Mouse (Mus musculus): ENCODE measurements around the gene Ebf3.

Gene Ebf3

DNA sequence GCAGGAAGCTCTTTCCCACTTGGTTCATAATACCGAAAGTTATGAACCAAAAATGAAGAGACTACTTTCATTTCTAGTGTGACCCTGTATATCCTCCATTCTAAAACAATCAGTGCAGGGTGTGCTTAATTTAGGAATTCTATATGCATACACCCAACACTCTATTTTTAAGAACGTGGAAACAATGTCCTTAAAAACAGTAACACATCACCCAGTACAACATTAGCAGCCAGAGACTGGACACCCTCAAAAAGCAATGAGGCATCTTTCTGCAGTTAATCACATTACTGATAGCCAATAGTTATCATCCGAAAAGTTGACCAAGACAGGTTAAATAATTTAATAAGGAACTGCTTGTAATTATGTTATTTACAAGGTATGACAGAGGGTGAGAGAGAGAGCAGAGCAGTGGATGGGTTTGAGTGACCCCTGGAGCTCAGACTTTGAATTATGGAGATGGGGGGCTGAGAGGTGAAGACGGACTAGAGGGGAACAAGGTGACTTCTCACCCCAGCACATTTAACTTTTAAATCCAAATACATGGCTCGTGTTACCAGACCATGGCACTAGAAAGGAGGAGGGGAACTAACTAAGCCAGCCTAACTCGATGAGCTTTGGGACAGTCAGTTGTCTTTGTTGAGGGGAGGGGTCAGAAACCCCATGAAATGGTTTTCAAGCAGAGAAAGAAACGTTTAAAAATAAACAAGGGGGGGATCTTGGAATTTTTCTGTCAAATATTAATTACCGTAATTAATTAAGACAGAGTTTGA lies 2.7 kb downstream of the Ebf3 start:
- DNase-seq = no peak

GRCm38 (mm10) chr7:137310876-137311275 lies 3.4 kb downstream of the Ebf3 start:
- DNase-seq = no peak

DNA sequence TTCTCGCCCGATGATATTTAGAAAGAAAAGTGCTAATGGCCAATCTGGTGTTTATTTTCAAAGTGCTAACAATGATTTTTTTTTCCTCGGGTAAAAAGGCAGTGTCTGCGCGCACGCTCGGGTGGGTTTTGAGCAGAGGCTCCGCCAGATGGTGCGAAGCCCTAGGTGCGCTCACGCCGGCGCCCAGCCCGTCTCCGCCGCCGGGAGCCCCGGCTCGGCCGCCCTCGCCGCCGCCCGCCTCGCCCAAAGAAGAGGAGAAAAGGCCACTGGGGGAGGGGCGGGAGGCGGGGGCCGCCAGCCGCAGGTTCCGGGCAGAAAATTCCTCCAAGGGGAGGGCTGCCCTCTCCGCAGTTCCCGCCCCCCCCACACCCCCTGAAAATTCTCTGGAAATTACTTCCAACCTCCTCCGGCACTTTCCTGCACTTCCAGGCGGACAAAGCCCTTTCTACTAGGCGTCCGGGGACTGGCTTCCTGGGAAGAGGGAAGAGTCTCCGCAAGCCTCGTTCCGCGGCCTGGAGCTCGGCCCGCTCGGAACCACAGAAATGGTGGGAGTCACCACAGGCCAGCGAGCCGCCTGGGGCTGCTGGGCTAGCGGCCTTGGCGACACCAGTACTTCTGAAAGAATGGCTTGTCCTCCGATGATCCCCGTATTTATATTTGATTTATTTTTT lies 4.0 kb downstream of the Ebf3 start:
- no peak for DNase-seq

DNA sequence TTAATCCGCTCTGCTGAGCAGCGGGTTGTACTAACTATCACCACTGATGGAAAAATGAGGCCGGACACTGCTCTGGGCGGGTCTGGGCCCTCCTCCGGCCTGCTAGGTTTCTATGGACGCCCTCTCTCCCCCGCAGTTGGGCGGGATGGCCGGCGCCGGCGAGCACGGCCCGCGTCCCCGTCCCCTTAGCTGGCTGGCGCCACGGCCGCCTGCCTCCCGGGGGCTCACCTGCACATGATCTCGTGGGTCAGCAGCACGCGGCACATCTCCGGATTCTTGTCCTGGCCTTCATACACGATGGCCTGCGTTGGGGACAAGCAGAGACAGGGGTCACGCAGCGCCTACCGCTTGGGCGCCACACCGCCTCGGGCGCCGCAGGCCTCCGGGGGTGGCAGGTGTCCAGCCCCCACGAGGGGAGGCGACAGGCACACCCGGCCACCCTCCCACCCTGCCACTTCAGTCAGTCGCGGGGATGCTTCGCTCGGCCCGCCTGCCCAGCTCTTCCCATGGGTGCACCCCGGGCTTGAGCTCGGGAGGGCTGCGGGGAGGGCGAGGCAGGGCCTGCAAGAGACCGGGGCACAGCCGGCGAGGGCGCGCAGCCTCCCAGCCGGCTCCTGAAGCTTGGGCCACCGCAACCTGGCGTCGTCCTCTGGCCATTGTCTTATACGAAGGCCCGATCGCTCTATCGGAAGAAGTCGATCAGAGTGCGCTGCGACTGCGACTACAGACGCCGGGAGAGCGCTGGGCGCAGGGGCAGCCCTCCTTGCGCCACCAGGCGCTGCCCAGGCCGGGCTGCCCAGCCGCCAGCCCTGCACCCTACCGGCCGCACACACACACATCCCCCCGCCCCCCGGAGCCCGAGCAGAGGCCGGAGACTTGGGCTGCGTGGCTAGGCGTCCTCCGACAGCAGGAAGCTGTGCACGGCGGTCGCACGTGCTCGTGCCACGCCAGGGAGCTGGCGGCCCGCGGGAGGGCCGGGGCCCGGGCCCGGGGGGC lies 4.9 kb downstream of the Ebf3 start:
- DNase-seq = no peak

DNA sequence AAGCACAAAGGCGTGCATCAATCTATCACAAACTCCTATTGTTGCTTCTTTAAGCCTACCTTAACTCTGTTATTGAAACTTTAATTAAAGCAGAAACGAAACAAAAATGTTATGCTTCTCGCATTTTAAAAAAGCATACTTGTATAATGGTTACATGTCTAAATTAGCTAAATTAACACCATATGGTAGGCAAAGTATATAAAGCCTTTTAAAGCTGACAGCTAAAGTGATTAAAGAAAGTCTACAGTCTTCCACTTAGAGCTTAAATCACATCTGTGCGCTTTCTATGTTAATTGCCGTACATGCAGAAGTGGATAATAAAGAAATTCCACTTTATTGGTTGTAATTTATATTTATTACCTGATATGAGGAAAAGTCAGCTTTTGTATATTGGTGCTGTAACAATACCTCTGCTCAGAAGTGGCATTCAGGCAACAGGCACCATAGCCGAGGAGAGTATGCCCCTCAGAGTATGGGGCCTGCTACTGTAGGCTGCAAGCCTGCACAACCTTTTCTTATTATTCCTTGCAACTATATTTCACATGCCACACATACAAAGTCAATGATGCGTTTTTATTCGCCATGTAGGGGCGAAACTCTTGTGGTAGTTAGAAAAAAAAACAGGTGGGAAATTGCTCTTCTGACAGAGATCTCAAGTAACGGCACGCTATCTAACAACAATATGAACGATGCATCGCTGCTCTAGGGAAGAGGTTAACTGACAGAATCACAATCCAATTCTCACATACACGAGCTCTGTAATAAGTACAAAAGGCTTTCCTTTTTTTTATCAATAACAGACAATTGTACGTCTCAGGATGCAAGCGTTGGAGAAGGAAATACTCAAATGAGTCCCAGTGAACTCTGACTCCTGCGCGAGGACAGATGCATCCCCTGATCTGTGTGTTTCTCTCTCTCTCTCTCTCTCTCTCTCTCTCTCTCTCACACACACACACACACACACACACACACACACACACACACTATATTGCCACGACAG lies 5.9 kb downstream of the Ebf3 start:
- DNase-seq = no peak

DNA sequence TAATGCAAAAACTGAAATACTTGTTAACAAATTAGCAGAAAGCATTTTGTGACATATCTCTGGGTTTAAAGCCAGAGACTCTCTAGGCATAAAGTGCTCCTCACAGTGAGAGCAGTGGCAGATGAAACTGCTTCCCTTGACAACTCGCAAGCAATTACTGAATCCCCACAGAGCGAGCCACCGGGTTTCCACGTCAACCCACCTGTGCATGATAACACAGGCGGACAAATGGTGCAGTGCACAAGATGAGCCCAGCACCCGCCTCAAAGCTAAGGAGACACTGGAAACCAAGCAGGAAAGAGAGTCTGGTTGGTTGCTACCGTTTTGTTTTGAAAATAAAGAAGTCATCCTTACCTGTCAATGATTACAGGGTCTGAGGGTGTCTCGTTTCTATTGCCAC lies 7.1 kb downstream of the Ebf3 start:
- DNase-seq = no peak

- DNase-seq = no peak
Observed at GRCm38 (mm10) chr7:137306127-137306526, 8.1 kb downstream of the Ebf3 start.

DNA sequence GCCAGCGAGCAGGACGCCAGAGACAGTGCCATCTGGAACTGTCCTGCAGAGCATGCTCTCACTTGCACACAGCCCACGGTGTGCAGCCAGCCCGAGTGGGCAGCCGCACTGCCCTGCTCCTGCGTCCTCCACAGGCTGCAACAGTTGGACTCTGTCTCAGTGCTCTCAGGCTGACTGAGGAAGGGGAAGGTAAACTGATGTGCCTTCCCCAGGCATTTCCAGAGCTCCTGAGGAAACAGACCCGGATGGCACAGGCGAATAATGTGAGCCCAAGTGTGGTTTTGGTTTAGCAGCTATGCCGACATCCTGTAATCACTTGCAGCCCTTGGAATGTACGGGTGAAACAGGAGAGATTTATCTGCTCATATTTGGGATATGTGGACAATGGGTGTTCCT lies 10.5 kb downstream of the Ebf3 start:
- no peak for DNase-seq

DNA sequence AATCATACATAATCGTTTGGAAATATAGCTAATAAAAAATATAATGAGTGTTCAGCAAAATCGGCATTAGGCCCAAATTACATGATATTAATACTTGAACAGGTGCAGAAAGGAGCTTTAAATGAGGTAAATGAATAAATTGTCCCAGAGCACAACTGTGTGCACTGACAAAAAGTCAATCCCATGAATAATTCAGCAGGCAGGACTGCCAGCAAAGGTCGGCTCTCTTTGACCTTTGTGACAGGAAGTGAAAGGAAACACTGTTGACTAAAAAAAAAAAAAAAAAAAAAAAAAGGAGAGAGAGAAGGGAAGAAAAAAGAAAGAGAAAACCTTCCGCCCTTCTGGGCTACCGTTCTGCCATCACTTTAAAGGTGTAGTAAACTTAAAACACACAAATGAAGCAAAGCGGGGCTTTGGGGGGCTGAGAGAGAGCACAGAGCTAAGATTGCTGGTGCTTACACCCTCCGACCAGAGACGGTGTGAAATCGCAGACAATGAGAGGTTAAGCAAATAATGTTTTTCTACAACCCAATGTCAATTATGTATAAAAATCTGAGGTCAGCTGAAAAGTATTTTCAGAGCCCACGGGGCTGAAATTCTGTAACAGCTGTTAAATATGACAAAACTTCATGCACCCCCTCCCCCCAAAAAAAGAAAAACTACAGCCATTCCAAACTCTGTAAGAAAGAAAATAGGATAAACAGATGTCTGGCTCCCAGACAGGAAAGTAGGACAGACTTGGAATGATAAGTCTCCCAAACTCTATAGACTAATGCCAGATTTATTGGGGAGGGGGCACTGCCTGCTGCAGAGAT lies 11.1 kb downstream of the Ebf3 start:
- no peak for DNase-seq

DNA sequence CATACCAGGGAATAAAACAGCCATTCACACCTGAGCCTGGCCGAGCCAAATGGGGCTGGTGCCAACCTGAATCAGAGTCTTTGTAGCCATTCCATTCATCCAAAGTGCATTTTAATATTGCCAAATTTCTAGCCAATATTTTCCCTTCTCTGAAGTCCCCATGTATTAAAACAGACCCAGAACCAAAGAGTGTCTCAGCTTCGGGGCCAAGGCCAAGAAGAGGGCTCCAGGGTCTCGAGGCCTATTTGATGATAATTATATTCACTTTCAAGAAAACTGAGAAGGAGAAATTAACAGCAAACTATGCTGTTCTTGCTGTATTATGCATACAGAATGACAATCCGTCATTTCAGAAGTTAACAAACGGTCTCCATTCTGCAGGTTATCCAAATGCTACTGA lies 12.1 kb downstream of the Ebf3 start:
- no peak for DNase-seq

DNA sequence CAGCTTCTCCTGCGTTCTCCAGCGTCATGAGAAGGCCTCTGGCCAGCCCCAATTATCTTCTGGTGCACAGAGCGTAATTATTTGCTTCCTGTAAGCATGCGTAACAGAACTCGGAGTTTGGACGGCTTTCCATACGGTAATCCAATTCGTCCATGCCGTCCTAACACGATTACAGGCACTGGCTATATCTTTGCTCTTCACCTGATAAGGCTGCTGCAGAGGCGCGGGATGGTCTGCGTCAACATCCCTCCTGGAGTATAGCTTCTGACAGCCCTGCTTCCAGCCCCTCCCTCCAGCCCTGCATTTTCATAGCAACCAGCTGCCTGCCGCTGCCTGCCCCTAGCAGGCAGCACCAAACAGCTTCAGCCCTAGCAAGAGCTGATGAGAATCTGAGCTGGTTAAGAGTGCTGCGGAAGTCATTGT lies 12.9 kb downstream of the Ebf3 start:
- DNase-seq = no peak

DNA sequence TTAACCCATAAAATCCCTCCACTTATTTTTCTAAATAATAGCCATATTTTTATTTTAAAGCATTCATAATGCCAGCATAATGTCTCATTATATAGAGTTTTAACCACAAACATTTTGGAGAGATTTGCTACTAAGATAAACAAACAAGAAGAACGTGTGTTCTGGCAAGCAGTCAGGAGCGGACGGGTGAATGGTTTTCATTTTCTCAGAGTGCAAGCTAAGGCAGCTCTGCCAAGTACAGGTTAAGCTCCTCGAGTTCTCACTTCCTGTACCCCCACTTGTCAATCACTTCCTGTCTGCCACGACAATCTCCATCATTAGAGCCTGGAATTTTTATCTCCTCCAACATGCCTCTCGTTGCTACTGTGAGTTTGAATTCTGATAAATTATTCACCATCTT lies 13.4 kb downstream of the Ebf3 start:
- no peak for DNase-seq

DNA sequence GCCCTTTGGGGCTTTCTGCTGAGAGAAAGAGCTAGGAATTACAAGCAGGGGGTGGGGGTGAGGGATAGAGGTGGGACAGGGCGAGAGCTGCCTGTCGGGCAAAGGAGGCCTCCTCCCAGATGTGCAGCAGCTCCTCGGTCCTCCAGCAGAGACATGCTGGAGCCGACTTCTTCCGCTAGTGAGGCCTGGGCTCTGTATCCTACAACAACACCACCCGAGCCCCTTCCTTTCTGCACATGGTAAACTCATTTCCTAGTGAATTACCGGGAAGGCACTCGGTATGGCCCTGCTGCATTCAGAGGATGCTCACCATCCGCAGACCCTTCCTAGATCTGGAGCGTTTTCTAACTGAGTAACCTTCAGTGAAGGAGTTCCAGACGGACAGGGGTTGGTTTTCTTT lies 14.1 kb downstream of the Ebf3 start:
- no peak for DNase-seq

DNA sequence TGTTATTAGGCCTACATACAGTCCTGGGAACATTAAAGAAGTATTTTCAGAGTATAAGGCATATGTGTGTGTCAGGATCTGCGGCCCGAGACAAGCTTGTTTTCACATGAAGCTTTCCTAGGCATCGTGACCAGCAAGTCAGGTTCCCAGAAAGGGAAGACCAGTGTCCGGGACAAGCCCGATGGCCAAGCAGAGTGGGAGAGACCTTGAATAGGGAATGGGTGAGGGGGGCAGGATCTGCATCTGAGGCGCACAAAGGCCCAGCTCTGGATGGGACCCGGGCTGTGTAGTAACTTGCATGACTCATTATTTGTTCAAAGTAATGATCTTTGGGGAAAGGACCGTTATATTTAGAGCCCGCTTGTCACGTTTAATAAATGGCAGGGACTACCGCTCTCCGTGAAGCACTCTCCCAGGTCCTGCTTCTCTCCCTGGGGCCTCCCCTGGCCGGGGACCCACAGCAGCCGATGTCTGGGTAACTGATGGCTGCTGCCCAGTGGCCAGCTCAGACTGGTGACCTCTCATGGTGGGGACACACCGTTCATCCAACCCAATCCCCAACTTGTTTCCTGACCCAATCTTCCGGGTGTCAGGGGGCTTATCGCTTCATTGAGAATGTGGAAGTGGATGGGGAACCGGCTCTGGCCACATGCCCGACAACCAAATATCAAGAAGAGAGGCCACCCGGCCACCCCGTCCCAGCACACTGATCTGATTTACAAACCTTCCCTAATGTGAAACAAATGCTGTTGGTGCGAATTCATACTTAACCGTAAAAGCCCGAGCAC lies 16.5 kb downstream of the Ebf3 start:
- no peak for DNase-seq

DNA sequence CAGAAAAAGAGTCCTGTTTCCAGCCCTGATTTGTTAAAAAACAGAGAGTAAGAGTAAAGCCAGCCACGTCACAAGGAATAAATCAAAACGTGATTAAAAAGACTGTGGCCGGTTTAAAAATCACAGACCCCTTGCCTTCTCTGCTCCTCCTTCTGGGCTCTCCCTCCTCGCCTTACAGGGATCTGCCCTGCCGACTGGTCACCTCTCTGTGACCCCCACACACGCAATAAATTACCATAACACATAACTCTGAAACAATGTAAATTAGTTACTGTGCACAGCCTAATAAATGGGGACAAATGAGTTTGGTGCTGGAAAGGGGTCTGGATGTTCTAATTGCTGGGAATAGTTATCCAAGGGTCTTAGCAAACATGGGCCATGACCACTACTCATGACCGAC lies 17.1 kb downstream of the Ebf3 start:
- DNase-seq = no peak

DNA sequence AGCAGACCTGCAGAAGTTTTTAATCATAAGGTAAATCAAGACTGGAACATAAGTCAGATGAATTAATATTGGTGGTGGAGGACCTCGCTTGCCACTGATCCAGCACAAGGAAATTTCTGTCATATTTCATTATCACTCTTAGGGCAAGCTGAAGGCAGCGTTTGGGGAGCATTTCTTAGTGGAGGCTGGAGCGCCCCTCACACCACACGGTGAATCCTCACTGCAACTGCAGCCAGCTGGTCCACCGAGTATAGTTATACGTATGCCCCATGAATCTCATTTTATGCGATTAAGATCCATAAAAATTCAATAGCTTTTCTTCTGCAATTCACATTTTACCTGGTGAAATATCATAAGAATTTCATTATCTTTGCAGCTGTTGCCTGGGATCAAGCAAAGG lies 18.6 kb downstream of the Ebf3 start:
- no peak for DNase-seq

GRCm38 (mm10) chr7:137294446-137294845 lies 19.8 kb downstream of the Ebf3 start:
- no peak for DNase-seq

DNA sequence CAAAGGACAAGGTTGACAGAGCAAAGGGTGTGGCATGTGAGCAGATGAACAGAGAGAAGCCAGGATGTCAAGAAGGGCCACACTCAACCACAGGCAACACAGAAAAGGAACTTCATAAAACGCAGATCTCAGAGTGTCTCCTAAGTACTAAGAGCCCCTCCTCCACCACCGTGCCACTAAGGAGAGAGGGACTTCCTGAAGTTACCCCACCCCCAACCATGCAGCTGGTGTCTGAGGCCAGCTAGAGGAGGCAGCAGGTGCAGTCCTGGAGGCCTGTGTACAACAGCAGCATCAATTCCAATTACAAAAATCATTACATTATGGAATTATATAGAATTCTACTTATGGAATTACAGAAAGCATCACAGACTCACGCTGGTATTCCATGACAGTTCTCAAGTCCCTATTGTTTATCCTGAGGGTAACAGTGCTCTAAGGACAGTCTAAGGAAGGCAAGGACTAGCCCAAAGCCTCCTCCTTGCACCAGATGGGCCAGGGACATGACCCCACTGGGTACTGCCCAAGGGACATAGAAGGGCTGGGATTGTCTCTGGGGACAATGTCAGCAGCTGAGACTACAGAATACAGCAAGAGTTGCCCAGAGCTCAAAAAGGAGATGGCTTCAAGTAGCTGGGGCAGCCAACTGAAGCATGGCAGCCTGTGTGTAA lies 24.8 kb downstream of the Ebf3 start:
- no peak for DNase-seq

DNA sequence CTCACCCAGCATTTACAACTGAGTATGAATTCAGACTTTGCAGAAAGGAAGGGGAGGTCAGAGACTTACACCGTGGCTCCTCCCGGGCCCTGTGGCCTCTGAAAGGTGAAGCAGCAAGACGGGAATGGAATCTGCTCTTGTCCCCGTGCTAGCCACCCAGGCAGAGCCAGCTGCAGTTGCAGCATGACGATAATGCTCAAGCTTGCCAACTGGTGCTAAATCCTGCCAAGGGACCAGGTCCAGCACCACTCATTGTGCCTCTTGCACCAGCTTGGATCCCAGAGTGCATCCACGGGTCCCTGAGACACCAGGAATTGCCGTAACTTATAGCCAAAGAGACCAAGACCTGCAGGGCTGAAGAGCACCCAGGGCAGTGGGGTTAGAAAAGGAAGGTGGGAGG lies 36.1 kb downstream of the Ebf3 start:
- DNase-seq = no peak

- DNase-seq = no peak
Observed at GRCm38 (mm10) chr7:137277713-137278112, 36.5 kb downstream of the Ebf3 start.
